Mouse (Mus musculus) liver, adult 10 weeks (tissue): ENCODE results near the gene Ugt2b5. TPM values are rescaled to one million over a fixed set of nuclear protein-coding genes. Genes with fewer than 3 reads are reported as not detected.

Experiments used
- polyA plus RNA-seq: library from polyadenylated mRNA; stranded (reverse); fragments of 350-450 nt; fragmentation: Illumina TruSeq; extraction: RNeasy Lipid Tissue Mini Kit (QIAGEN cat#74804); gene quantifications from one replicate; pipeline ENCODE4 v1.2.3, GENCODE M21; 2014; ENCODE audit warnings: low read depth, low replicate concordance

The Ugt2b5 gene
- polyA plus RNA-seq, result 2,332 TPM

DNA sequence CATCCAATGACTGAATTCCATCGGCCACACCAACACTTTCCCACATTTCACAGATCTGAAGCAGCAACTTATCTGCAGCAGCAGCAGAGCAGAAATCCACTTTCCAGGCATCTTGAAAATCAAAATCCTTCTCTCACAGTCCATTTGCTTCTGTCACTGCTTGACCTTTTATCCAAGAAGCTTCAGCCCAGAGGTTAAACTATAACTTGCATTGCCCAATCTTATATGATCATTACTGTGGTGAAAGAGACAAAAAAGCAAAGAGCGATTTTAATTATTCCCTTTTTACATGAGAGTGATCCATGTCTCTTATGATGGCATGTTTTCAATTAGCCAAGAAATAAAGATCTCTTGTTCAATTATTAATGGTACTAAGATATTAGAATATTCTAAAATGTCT lies at the start of gene Ugt2b5:
Gene Ugt2b5 (minus strand): TSS at position 123 of the 400 bp plus-strand sequence.

DNA sequence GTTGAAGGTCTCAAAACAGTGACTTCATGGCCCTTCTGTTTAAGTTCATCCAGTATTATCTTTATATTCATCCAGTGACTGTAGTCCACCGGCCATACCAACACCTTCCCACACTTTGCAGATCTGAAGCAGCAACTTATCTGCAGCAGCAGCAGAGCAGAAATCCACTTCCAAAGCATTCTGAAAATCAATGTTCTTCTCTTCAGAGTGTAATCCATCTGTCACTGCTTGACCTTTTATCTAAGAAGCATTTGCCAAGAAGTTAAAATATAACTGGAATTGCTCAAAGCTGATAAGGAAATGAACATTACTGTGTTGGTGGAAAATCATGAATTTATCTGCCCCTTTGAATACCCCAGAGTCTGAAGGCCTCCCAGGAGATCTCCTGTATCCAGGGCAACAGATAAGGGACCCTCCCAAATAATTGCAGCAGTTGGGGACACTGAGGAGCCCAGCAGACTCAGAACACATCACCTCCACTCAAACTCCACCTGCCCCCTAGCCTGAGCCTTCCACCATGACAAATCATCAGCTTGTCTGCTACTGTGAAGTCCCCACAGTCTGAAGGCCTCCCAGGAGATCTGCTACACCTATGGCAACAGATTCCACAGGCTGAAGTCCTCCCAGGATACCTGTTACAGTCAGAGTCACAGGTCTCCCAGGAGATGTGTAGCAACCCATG lies 47.6 kb downstream of the Ugt2b5 start, which contains the start of gene Ugt2b36:
Gene Ugt2b36 (minus strand): TSS at position 210 of the 682 bp plus-strand sequence.

Other genes with a start within 250 kb of the Ugt2b5 start
- 1,152 TPM for gene Ugt2b34, start 233.4 kb downstream of the Ugt2b5 start, polyA plus RNA-seq
- gene Ugt2b1, start 213.8 kb downstream of the Ugt2b5 start, polyA plus RNA-seq, result 1,101 TPM
- gene Ugt2b35, start 139.5 kb downstream of the Ugt2b5 start, polyA plus RNA-seq, result 280 TPM
- 1,843 TPM for gene Ugt2b36, start 47.8 kb downstream of the Ugt2b5 start, polyA plus RNA-seq
- gene Ugt2b37, start 114.5 kb upstream of the Ugt2b5 start, polyA plus RNA-seq, result 30.0 TPM
- gene Ugt2a3, start 196.9 kb upstream of the Ugt2b5 start, polyA plus RNA-seq, result 614 TPM